Mouse (Mus musculus) heart, postnatal 0 days (tissue): ENCODE measurements around the gene Arid4a.

Experiments used
- CTCF ChIP-seq: IDR thresholded peaks from 2 replicates; pipeline ENCODE4 v1.5.1; 2016; ENCODE audit warnings: antibody characterized with exemption, control low read depth, low read depth
- EP300 ChIP-seq: IDR thresholded peaks from 2 replicates; pipeline ENCODE4 v1.6.1; 2016; ENCODE audit warnings: antibody characterized with exemption, low read depth

DNA sequence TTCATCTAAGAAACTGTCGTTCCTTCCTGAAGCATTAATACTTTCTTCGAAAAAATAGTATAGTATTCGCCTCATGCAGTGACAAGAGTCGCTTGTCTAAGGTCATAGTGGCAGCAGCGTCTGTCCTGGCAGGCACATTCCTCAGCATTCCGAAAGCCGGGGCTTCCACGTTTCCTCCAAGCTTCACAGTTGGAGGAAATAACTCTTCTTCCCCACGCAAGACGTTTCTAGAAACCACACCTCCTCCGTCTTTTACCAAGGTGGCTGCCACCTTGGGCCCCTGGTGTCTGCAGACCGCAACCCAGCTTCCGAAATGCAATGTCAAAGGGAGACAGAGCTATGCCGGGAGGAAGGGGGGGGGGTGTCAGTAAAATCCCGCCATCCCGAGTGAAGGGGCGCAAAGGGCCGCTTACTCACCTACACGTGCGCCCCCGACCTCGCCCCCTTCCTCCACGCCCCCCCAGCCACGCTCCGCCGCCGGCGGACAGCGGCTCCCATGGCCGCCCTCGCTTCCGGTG, 886 bp upstream of the Arid4a start:
- TF ChIP-seq CTCF (no peak), EP300 (no peak)
